Comparison of ENCODE assay signal across 9 mouse cellular contexts in the genomic region with DNA sequence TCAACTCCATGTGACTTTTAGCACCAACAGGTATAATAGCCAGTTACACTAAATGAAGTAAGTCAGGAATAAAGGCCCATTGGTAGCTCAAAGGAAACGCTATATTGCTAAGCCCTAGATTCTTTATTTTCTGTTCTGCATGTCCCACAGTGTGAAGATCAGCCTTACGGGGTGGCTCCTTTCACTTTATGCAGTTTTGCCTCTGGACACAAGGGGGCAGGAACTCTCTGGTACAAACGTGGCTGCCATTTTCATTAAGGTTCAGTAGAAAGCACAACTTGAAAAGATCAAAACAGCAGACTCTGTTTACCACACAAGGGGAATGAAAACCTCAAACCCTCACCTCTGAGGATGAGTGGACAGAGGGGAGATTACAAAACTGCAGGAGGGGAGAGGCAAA. TPM values are rescaled to one million over a fixed set of nuclear protein-coding genes. Genes with fewer than 3 reads are reported as not detected.
DNase-seq lines count a peak whose midpoint lies in the region; ATAC-seq lines count a peak whose summit lies in the region.
"Had no signal": no experiment of that assay in that cellular context is flagged by ENCODE, and none has a peak within 500 bp of the region (broad histone marks: within the 10 kb centered on the region; RNA-seq: fewer than 3 reads in every experiment).

No protein-coding gene starts in this region.

- H3K4me3 ChIP-seq in kidney, embryonic 15.5 days (replicated peaks): no peak overlapping the region
- no peak overlapping the region for H3K4me3 ChIP-seq in forebrain, embryonic 11.5 days (ENCODE audit: low read depth, low read length)
- H3K4me3 ChIP-seq: liver, embryonic 13.5 days had no signal

- no peaks in the 10 kb centered on the region for H3K9me3 ChIP-seq in kidney, embryonic 15.5 days (replicated peaks)
- no peaks in the 10 kb centered on the region for H3K9me3 ChIP-seq in forebrain, embryonic 11.5 days (ENCODE audit: control insufficient read depth, low read length)
- H3K9me3 ChIP-seq: liver, embryonic 13.5 days had no signal

- no peak overlapping the region for H3K4me2 ChIP-seq in kidney, embryonic 15.5 days
- H3K4me2 ChIP-seq in forebrain, embryonic 11.5 days (ENCODE audit: low read depth, low read length, severe bottlenecking): no peak overlapping the region
- H3K4me2 ChIP-seq: liver, embryonic 13.5 days had no signal

- DNase-seq in adrenal gland, postnatal 10 days: peak; percentile 58
- no peak for DNase-seq in adrenal gland, adult 8-10 months
- DNase-seq in kidney, postnatal 10 days: peak; percentile 52
- DNase-seq in R1 (ENCODE audit: low read depth, low spot score): peak; percentile 57
- peak; percentile 3 for DNase-seq in lung, postnatal 25 days (ENCODE audit: low spot score)
- DNase-seq in right cerebral cortex, adult 18-20 months: no peak
- no peak for DNase-seq in forebrain, embryonic 11.5 days (ENCODE audit: low spot score)
- DNase-seq: liver, embryonic 13.5 days had no signal

- WGBS in kidney, embryonic 15.5 days: 50% methylated on average over 3 of the region's 3 CpGs
- 47% methylated on average over 3 of the region's 3 CpGs for WGBS in forebrain, embryonic 11.5 days

- H3K9ac ChIP-seq in kidney, embryonic 15.5 days: no peak overlapping the region
- no peak overlapping the region for H3K9ac ChIP-seq in forebrain, embryonic 11.5 days (ENCODE audit: low read length)
- H3K9ac ChIP-seq: liver, embryonic 13.5 days had no signal

- no peaks in the 10 kb centered on the region for H3K36me3 ChIP-seq in kidney, embryonic 15.5 days
- no peaks in the 10 kb centered on the region for H3K36me3 ChIP-seq in forebrain, embryonic 11.5 days (ENCODE audit: control insufficient read depth, insufficient read depth, low read length)
- H3K36me3 ChIP-seq: liver, embryonic 13.5 days had no signal

- H3K27me3 ChIP-seq in kidney, embryonic 15.5 days: 0 out of 2 replicates have a peak, but pooled peaks cover 3% of the 10 kb centered on the region
- no peaks in the 10 kb centered on the region for H3K27me3 ChIP-seq in forebrain, embryonic 11.5 days (ENCODE audit: control insufficient read depth, insufficient read depth, low read length)
- H3K27me3 ChIP-seq: liver, embryonic 13.5 days had no signal

- H3K4me1 ChIP-seq in kidney, embryonic 15.5 days: no peaks in the 10 kb centered on the region
- H3K4me1 ChIP-seq in forebrain, embryonic 11.5 days (replicated peaks; ENCODE audit: control insufficient read depth, insufficient read depth, low read length): no peaks in the 10 kb centered on the region

- H3K27ac ChIP-seq in kidney, embryonic 15.5 days: no peak overlapping the region
- H3K27ac ChIP-seq in forebrain, embryonic 11.5 days (ENCODE audit: low read depth, low read length): no peak overlapping the region
- H3K27ac ChIP-seq: liver, embryonic 13.5 days had no signal

- no peak for ATAC-seq in kidney, embryonic 15.5 days (replicated peaks; ENCODE audit: low FRiP score)
- no peak for ATAC-seq in forebrain, embryonic 11.5 days (replicated peaks; ENCODE audit: low FRiP score)

RNA-seq across cellular contexts. Expression of gene Tmem144, which starts 40.9 kb away (rescaled TPM):
- total RNA-seq in adrenal gland, postnatal 10 days (2021): 1 to 10 TPM; 5.2 to 8.4 TPM
- total RNA-seq in adrenal gland, adult 8-10 months (2022): 10 to 100 TPM in 2 of 4 experiments, 1 to 10 TPM in 2; 6.4 to 11.6 (median 10.2) TPM
- polyA plus RNA-seq in kidney, embryonic 15.5 days (2015; fragmentation: Nextera tagmentation; extraction: Ambion mirVana): 5.1 and 6.3 TPM in 2 replicates
- 3.5 and 4.2 TPM in 2 replicates for polyA plus RNA-seq in forebrain, embryonic 11.5 days (2014; fragmentation: Nextera tagmentation; extraction: Ambion mirVana)

Comparison
In these comparisons a context has a peak if more than half of its experiments do, and no peak if none do; other contexts are left out.
1. DNase-seq: peak in adrenal gland, postnatal 10 days (single experiment), kidney, postnatal 10 days (single experiment), R1 (single experiment) and lung, postnatal 25 days (single experiment); none in adrenal gland, adult 8-10 months (single experiment), right cerebral cortex, adult 18-20 months (single experiment) and forebrain, embryonic 11.5 days (single experiment).